Mouse (Mus musculus) macrophage (primary cell): ENCODE measurements around the gene Tnfrsf19. TPM values are rescaled to one million over a fixed set of nuclear protein-coding genes. Genes with fewer than 3 reads are reported as not detected.

Experiments
- H3K27ac ChIP-seq: fragments of 350-480 bp; formaldehyde crosslinking; 2 replicates; pipeline ENCODE4 v1.9.0; 2021
- H3K36me3 ChIP-seq: fragments of 350-480 bp; formaldehyde crosslinking; 2 replicates; pipeline ENCODE4 v1.9.0; 2021; ENCODE audit errors: inconsistent target
- H3K4me3 ChIP-seq: fragments of 350-480 bp; formaldehyde crosslinking; 2 replicates; pipeline ENCODE4 v1.9.0; 2021; ENCODE audit errors: inconsistent target
- H3K79me2 ChIP-seq: fragments of 350-480 bp; formaldehyde crosslinking; 2 replicates; pipeline ENCODE4 v1.9.0; 2021; ENCODE audit errors: inconsistent target
- WGBS: methylation state at CpG from one replicate; pipeline ENCODE4 v1.1.7; 2026; ENCODE audit warnings: inconsistent platforms; ENCODE audit not compliant: missing documents; 5-methylcytosine and 5-hydroxymethylcytosine counted together
- polyA plus RNA-seq: library from polyadenylated mRNA; stranded (reverse); fragments of 250-400 nt; gene quantifications from 3 replicates; pipeline ENCODE4 v1.2.4, GENCODE M21; 2018; ENCODE audit warnings: inconsistent platforms

Tnfrsf19 gene
- polyA plus RNA-seq, 1 experiment from 2014 or later = not detected

GRCm38 (mm10) chr14:60966061-60966460, 80.2 kb downstream of the Tnfrsf19 start:
- 84% methylated on average over 4 of the region's 4 CpGs for WGBS
- H3K36me3 ChIP-seq = no peaks in the 10 kb centered on the region
- no peak overlapping the region for H3K4me3 ChIP-seq
- no peaks in the 10 kb centered on the region for H3K79me2 ChIP-seq
- no peak overlapping the region for H3K27ac ChIP-seq

GRCm38 (mm10) chr14:60964016-60964810, 82.1 kb downstream of the Tnfrsf19 start:
- H3K36me3 ChIP-seq = no peaks in the 10 kb centered on the region
- WGBS = 91% methylated on average over 7 of the region's 7 CpGs
- no peaks in the 10 kb centered on the region for H3K79me2 ChIP-seq

GRCm38 (mm10) chr14:60957611-60958157, 88.6 kb downstream of the Tnfrsf19 start:
- no peaks in the 10 kb centered on the region for H3K36me3 ChIP-seq
- no peak overlapping the region for H3K27ac ChIP-seq
- no peak overlapping the region for H3K4me3 ChIP-seq
- H3K79me2 ChIP-seq = no peaks in the 10 kb centered on the region

More at GRCm38 (mm10) chr14:60964016-60964810, 82.1 kb downstream of the Tnfrsf19 start:
- Histone ChIP-seq H3K27ac (no peak overlapping the region), H3K4me3 (no peak overlapping the region)

GRCm38 (mm10) chr14:60937481-60938039, 108.7 kb downstream of the Tnfrsf19 start:
- Histone ChIP-seq H3K4me3 (no peak overlapping the region), H3K79me2 (no peaks in the 10 kb centered on the region), H3K27ac (no peak overlapping the region), H3K36me3 (no peaks in the 10 kb centered on the region)
- 100% methylated on average over 3 of the region's 4 CpGs for WGBS

GRCm38 (mm10) chr14:60935705-60936104, 110.6 kb downstream of the Tnfrsf19 start:
- H3K4me3 ChIP-seq = no peak overlapping the region
- no peaks in the 10 kb centered on the region for H3K36me3 ChIP-seq
- no peak overlapping the region for H3K27ac ChIP-seq
- no peaks in the 10 kb centered on the region for H3K79me2 ChIP-seq
- WGBS = 87% methylated on average over 5 of the region's 5 CpGs

- no peaks in the 10 kb centered on the region for H3K79me2 ChIP-seq
- H3K36me3 ChIP-seq = no peaks in the 10 kb centered on the region
- WGBS = 89% methylated on average over 1 of the region's 1 CpGs
- H3K27ac ChIP-seq = no peak overlapping the region
- H3K4me3 ChIP-seq = no peak overlapping the region
Observed at GRCm38 (mm10) chr14:60926011-60926410, 120.3 kb downstream of the Tnfrsf19 start.

- H3K4me3 ChIP-seq = no peak overlapping the region
- WGBS = 72% methylated on average over 4 of the region's 4 CpGs
- H3K79me2 ChIP-seq = no peaks in the 10 kb centered on the region
Observed at GRCm38 (mm10) chr14:60916661-60917060, 129.6 kb downstream of the Tnfrsf19 start.

More at GRCm38 (mm10) chr14:60916661-60917060, 129.6 kb downstream of the Tnfrsf19 start:
- no peaks in the 10 kb centered on the region for H3K36me3 ChIP-seq
- no peak overlapping the region for H3K27ac ChIP-seq

Other genes with a start within 250 kb of the Tnfrsf19 start
- gene Sacs, start 92.0 kb upstream of the Tnfrsf19 start, polyA plus RNA-seq = 0.84 to 2.5 TPM (median 1.3 TPM) in 3 replicates
- not detected in 3 replicates for gene Sgcg, start 212.0 kb upstream of the Tnfrsf19 start, polyA plus RNA-seq